Mouse (Mus musculus) heart, postnatal 4 days (tissue): ENCODE measurements around the gene Cpsf6. TPM values are rescaled to one million over a fixed set of nuclear protein-coding genes. Genes with fewer than 3 reads are reported as not detected.
A peak's percentile ranks its signal among the peaks of the same experiment; 100 is the strongest.

Experiments
- DNase-seq: peaks from one replicate; pipeline ENCODE4 v3.0.0; 2021
- total RNA-seq, 2 experiments: library from RNA; stranded (reverse); gene quantifications; 2 replicates each; pipeline ENCODE4 v1.2.3; 2021

The Cpsf6 gene
- total RNA-seq, 2 experiments from 2014 or later: 76.1 to 80.0 TPM

GRCm38 (mm10) chr10:117413562-117414527, 34.0 kb upstream of the Cpsf6 start:
- no peak for DNase-seq

- no peak for DNase-seq
Observed at GRCm38 (mm10) chr10:117412474-117413057, 32.8 kb upstream of the Cpsf6 start.

- DNase-seq: no peak
Observed at GRCm38 (mm10) chr10:117411716-117412473, 32.1 kb upstream of the Cpsf6 start.

GRCm38 (mm10) chr10:117411131-117411530, 31.3 kb upstream of the Cpsf6 start:
- no peak for DNase-seq

GRCm38 (mm10) chr10:117410481-117411048, 30.8 kb upstream of the Cpsf6 start:
- DNase-seq: no peak

GRCm38 (mm10) chr10:117409373-117410354, 29.8 kb upstream of the Cpsf6 start:
- DNase-seq: no peak

GRCm38 (mm10) chr10:117408545-117409372, 28.9 kb upstream of the Cpsf6 start:
- no peak for DNase-seq

GRCm38 (mm10) chr10:117407734-117408288, 28.0 kb upstream of the Cpsf6 start:
- no peak for DNase-seq

- DNase-seq: no peak
Observed at GRCm38 (mm10) chr10:117406843-117407733, 27.3 kb upstream of the Cpsf6 start.

- no peak for DNase-seq
Observed at GRCm38 (mm10) chr10:117406283-117406588, 26.4 kb upstream of the Cpsf6 start.

GRCm38 (mm10) chr10:117405526-117406282, 25.9 kb upstream of the Cpsf6 start:
- no peak for DNase-seq

- DNase-seq: no peak
Observed at GRCm38 (mm10) chr10:117404384-117404783, 24.6 kb upstream of the Cpsf6 start.

- DNase-seq: no peak
Observed at GRCm38 (mm10) chr10:117403344-117403953, 23.6 kb upstream of the Cpsf6 start.

- DNase-seq: peak; percentile 67
Observed at GRCm38 (mm10) chr10:117402403-117403333, 22.9 kb upstream of the Cpsf6 start.

- no peak for DNase-seq
Observed at GRCm38 (mm10) chr10:117401364-117401763, 21.5 kb upstream of the Cpsf6 start.

GRCm38 (mm10) chr10:117400246-117400954, 20.6 kb upstream of the Cpsf6 start:
- DNase-seq: no peak
